Mouse (Mus musculus): ENCODE measurements around the gene Rps16. TPM values are rescaled to one million over a fixed set of nuclear protein-coding genes. Genes with fewer than 3 reads are reported as not detected.
"Not testable (repeated sequence)": the region's sequence is repeated elsewhere in the genome, so short reads cannot be mapped to it uniquely, and the experiment has no call there.

Gene Rps16
- polyA plus RNA-seq, 1 experiment, result 2,023 TPM

- no peak for DNase-seq (ENCODE audit: low spot score)
Measured at GRCm38 (mm10) chr7:28373891-28374495, 23.5 kb downstream of the Rps16 start.

- no peak for DNase-seq (ENCODE audit: low spot score)
Measured at GRCm38 (mm10) chr7:28374647-28375046, 24.2 kb downstream of the Rps16 start.

- DNase-seq (ENCODE audit: low spot score), result peak; percentile 86
Measured at GRCm38 (mm10) chr7:28375176-28375921, 24.9 kb downstream of the Rps16 start.

GRCm38 (mm10) chr7:28376011-28376771 is 25.7 kb downstream of the Rps16 start:
- DNase-seq (ENCODE audit: low spot score), result peak; percentile 76

- no peak for DNase-seq (ENCODE audit: low spot score)
Measured at GRCm38 (mm10) chr7:28377190-28378065, 27.0 kb downstream of the Rps16 start.

- peak; percentile 79 for DNase-seq (ENCODE audit: low spot score)
Measured at GRCm38 (mm10) chr7:28378066-28378690, 27.7 kb downstream of the Rps16 start.

- peak; percentile 97 for DNase-seq (ENCODE audit: low spot score)
Measured at GRCm38 (mm10) chr7:28378769-28379651, 28.6 kb downstream of the Rps16 start.

GRCm38 (mm10) chr7:28380237-28381016 is 30.0 kb downstream of the Rps16 start, which contains the start of gene Zfp36:
Gene Zfp36 (minus strand): TSS chr7:28380253.
- DNase-seq (ENCODE audit: low spot score), result no peak

GRCm38 (mm10) chr7:28381017-28381790 is 30.8 kb downstream of the Rps16 start:
- DNase-seq (ENCODE audit: low spot score), result peak; percentile 75

GRCm38 (mm10) chr7:28381938-28382337 is 31.5 kb downstream of the Rps16 start:
- peak; percentile 76 for DNase-seq (ENCODE audit: low spot score)

GRCm38 (mm10) chr7:28382347-28382951 is 32.0 kb downstream of the Rps16 start:
- no peak for DNase-seq (ENCODE audit: low spot score)

GRCm38 (mm10) chr7:28382981-28383396 is 32.5 kb downstream of the Rps16 start:
- no peak for DNase-seq (ENCODE audit: low spot score)

- no peak for DNase-seq (ENCODE audit: low spot score)
Measured at GRCm38 (mm10) chr7:28383606-28384005, 33.2 kb downstream of the Rps16 start.

GRCm38 (mm10) chr7:28384162-28384561 is 33.7 kb downstream of the Rps16 start:
- no peak for DNase-seq (ENCODE audit: low spot score)

GRCm38 (mm10) chr7:28385196-28385595 is 34.7 kb downstream of the Rps16 start:
- no peak for DNase-seq (ENCODE audit: low spot score)

GRCm38 (mm10) chr7:28386007-28386406 is 35.6 kb downstream of the Rps16 start:
- DNase-seq (ENCODE audit: low spot score), result no peak

- DNase-seq (ENCODE audit: low spot score), result peak; percentile 78
Measured at GRCm38 (mm10) chr7:28386462-28386861, 36.0 kb downstream of the Rps16 start.

GRCm38 (mm10) chr7:28386877-28387276 is 36.4 kb downstream of the Rps16 start:
- not testable (repeated sequence) for DNase-seq (ENCODE audit: low spot score)
